Mouse (Mus musculus): ENCODE data around the gene Tmem41a. TPM values are rescaled to one million over a fixed set of nuclear protein-coding genes. Genes with fewer than 3 reads are reported as not detected.
"Not testable (repeated sequence)": the region's sequence is repeated elsewhere in the genome, so short reads cannot be mapped to it uniquely, and the experiment has no call there.

The Tmem41a gene
- polyA plus RNA-seq, 1 experiment: 19.3 TPM

DNA sequence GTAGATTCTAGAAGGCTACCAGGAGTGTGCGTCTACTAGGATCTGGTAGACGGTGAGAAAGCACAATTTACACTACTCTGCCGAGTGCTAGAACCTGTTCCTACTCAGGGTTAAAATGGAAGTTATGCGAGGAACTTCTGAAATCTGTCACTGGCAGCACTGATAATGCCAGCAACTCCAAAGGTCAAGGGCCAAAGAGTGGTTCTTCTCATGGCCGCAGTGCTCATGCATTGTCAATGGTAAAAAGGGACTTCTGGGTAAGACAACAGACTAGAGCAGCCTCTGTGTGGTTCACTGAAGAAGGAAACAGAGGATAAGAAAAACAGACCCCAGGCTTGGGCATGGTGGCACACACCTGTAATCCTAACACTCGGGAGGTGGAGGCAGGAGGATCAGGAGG, 23.2 kb upstream of the Tmem41a start:
- H3K4me3 ChIP-seq (ENCODE audit: control insufficient read depth, insufficient read depth, low read length): no peak overlapping the region
- H3K27ac ChIP-seq (ENCODE audit: control insufficient read depth, insufficient read depth, low read length): no peak overlapping the region
- H3K4me1 ChIP-seq (replicated peaks; ENCODE audit: control insufficient read depth, insufficient read depth, low read length): no peaks in the 10 kb centered on the region
- WGBS: 95% methylated on average over 6 of the region's 6 CpGs
- DNase-seq: no peak
- H3K36me3 ChIP-seq (ENCODE audit: control insufficient read depth, insufficient read depth, low read length): no peaks in the 10 kb centered on the region
- no peaks in the 10 kb centered on the region; the same call in 1 of the 2 replicates for H3K27me3 ChIP-seq (ENCODE audit: control insufficient read depth, insufficient read depth, low read length)
- TF ChIP-seq CTCF (IDR thresholded peaks at IDR 0.05; ENCODE audit: borderline replicate concordance, control insufficient read depth, extremely low read depth, insufficient read depth, low read length, poor library complexity): no peak
- no peak for TF ChIP-seq POLR2A (IDR thresholded peaks at IDR 0.05; ENCODE audit: control insufficient read depth, extremely low read depth, insufficient read depth, low read length, poor library complexity)

DNA sequence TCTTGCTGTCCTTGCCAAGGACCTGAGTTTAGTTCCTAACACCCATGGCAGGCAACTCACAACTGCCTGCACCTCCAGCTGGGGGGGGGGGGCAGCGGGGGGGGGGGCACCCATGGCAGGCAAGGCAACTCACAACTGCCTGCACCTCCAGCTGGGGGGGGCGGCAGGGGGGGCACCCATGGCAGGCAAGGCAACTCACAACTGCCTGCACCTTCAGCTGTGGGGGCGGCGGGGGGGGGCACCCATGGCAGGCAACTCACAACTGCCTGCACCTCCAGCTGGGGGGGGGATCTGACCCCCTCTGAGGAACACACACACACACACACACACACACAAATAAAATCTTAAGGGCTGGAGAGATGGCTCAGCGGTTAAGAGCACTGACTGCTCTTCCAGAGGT, 22.5 kb upstream of the Tmem41a start:
- WGBS: 80% methylated on average over 5 of the region's 5 CpGs
- Histone ChIP-seq H3K36me3 (ENCODE audit: control insufficient read depth, insufficient read depth, low read length) (no peaks in the 10 kb centered on the region), H3K27ac (ENCODE audit: control insufficient read depth, insufficient read depth, low read length) (no peak overlapping the region), H3K4me1 (replicated peaks; ENCODE audit: control insufficient read depth, insufficient read depth, low read length) (no peaks in the 10 kb centered on the region), H3K27me3 (ENCODE audit: control insufficient read depth, insufficient read depth, low read length) (no peaks in the 10 kb centered on the region), H3K4me3 (ENCODE audit: control insufficient read depth, insufficient read depth, low read length) (no peak overlapping the region)
- TF ChIP-seq POLR2A (IDR thresholded peaks at IDR 0.05; ENCODE audit: control insufficient read depth, extremely low read depth, insufficient read depth, low read length, poor library complexity): no peak
- TF ChIP-seq CTCF (IDR thresholded peaks at IDR 0.05; ENCODE audit: borderline replicate concordance, control insufficient read depth, extremely low read depth, insufficient read depth, low read length, poor library complexity): no peak
- no peak for DNase-seq

DNA sequence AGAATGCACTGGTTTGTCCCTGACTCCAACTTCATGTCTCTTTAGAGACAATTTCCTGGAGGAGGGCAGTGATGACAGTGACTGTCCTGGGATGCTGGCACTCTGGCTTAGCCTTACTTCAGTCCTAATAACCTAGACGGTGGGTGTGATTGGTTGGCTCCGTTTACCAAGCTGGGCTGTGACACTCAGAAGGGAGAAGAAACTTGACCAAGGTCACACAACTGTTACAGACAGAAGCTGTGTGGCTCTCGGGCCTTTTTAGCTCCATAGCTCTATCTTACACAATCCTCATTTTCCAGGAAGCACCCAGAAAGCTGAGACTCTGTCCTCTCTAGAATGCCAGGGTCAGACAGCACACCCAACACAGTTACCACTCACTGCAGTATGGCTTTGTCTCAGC, 18.2 kb upstream of the Tmem41a start:
- DNase-seq: no peak
- H3K27ac ChIP-seq (ENCODE audit: control insufficient read depth, insufficient read depth, low read length): no peak overlapping the region
- no peak overlapping the region for H3K4me3 ChIP-seq (ENCODE audit: control insufficient read depth, insufficient read depth, low read length)
- no peaks in the 10 kb centered on the region for H3K27me3 ChIP-seq (ENCODE audit: control insufficient read depth, insufficient read depth, low read length)
- no peaks in the 10 kb centered on the region for H3K36me3 ChIP-seq (ENCODE audit: control insufficient read depth, insufficient read depth, low read length)
- H3K4me1 ChIP-seq (replicated peaks; ENCODE audit: control insufficient read depth, insufficient read depth, low read length): no peaks in the 10 kb centered on the region
- TF ChIP-seq POLR2A (IDR thresholded peaks at IDR 0.05; ENCODE audit: control insufficient read depth, extremely low read depth, insufficient read depth, low read length, poor library complexity): no peak
- no peak for TF ChIP-seq CTCF (IDR thresholded peaks at IDR 0.05; ENCODE audit: borderline replicate concordance, control insufficient read depth, extremely low read depth, insufficient read depth, low read length, poor library complexity)
- 90% methylated on average over 3 of the region's 3 CpGs for WGBS

DNA sequence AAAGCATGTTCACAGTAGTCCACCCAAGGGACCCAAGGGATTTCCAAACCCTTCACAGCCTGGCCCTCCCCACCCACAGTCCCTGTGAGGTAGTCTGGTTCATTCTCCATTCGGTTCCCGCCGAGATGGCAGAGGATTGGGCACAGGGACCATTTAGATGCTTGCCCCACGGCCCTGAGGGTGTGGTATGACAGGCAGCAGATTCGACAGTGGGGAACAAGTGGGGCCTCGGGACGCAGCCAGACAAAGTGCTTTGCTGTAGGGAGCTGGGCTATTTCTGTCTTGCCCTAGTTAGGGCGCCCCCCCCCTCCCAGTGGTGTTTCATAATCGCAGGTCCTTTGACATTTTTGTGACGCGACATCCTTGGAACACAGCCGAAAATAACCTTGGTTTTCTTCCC, 8.2 kb upstream of the Tmem41a start:
- TF ChIP-seq POLR2A (IDR thresholded peaks at IDR 0.05; ENCODE audit: control insufficient read depth, extremely low read depth, insufficient read depth, low read length, poor library complexity) (no peak), CTCF (IDR thresholded peaks at IDR 0.05; ENCODE audit: borderline replicate concordance, control insufficient read depth, extremely low read depth, insufficient read depth, low read length, poor library complexity) (no peak)
- Histone ChIP-seq H3K4me1 (replicated peaks; ENCODE audit: control insufficient read depth, insufficient read depth, low read length) (no peaks in the 10 kb centered on the region), H3K27me3 (ENCODE audit: control insufficient read depth, insufficient read depth, low read length) (no peaks in the 10 kb centered on the region), H3K4me3 (ENCODE audit: control insufficient read depth, insufficient read depth, low read length) (no peak overlapping the region), H3K36me3 (ENCODE audit: control insufficient read depth, insufficient read depth, low read length) (no peaks in the 10 kb centered on the region), H3K27ac (ENCODE audit: control insufficient read depth, insufficient read depth, low read length) (no peak overlapping the region)
- no peak for DNase-seq
- 95% methylated on average over 12 of the region's 12 CpGs for WGBS

DNA sequence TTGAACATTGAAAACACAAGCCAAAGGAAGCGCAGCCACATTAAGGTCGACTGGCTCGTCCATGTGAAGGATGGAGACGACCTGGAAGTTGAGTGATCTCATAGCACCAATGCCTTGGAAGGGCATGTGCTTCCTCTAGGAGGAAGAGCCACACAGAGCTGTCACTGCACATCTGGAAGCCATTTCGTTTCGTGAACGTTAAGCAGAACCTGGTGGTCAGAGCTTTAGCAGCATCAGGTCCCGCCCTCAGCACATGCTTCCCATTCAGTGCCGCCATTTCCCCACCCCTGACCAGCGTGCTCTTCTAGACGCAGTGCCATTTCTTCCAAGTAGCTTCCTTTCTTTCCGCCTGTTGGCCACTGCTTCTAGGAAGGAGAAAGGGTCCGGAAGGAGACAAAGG, 18.9 kb downstream of the Tmem41a start:
- no peak for TF ChIP-seq CTCF (IDR thresholded peaks at IDR 0.05; ENCODE audit: borderline replicate concordance, control insufficient read depth, extremely low read depth, insufficient read depth, low read length, poor library complexity)
- TF ChIP-seq POLR2A (IDR thresholded peaks at IDR 0.05; ENCODE audit: control insufficient read depth, extremely low read depth, insufficient read depth, low read length, poor library complexity): no peak
- Histone ChIP-seq H3K27me3 (ENCODE audit: control insufficient read depth, insufficient read depth, low read length) (no peaks in the 10 kb centered on the region), H3K36me3 (ENCODE audit: control insufficient read depth, insufficient read depth, low read length) (peaks cover under 1% of the 10 kb centered on the region; the same call in 1 of the 2 replicates), H3K27ac (ENCODE audit: control insufficient read depth, insufficient read depth, low read length) (no peak overlapping the region), H3K4me1 (replicated peaks; ENCODE audit: control insufficient read depth, insufficient read depth, low read length) (no peaks in the 10 kb centered on the region), H3K4me3 (ENCODE audit: control insufficient read depth, insufficient read depth, low read length) (no peak overlapping the region)
- DNase-seq: no peak
- WGBS: 89% methylated on average over 13 of the region's 13 CpGs

DNA sequence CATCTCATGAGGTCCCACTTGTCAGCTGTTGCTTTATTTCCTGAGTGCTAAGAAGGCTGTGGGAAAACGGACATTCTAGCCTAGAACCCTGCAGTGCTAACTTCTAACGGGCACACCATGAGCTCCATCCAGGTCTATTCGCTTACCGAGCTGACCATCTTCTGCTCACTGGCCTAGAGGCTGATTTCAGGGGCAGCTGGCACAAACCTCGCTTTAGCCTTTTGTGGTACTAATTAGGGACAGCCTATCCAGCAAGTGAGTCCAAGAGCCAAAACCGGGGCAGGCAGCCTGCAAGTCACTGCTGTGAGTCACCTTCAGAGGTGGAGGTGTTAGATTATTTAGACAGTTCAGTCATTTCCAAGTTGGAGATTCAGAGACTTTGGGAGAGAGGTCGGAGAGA, 30.7 kb downstream of the Tmem41a start:
- no peak overlapping the region for H3K27ac ChIP-seq (ENCODE audit: control insufficient read depth, insufficient read depth, low read length)
- no peak overlapping the region for H3K4me3 ChIP-seq (ENCODE audit: control insufficient read depth, insufficient read depth, low read length)
- no peak for DNase-seq
- H3K27me3 ChIP-seq (ENCODE audit: control insufficient read depth, insufficient read depth, low read length): no peaks in the 10 kb centered on the region
- 94% methylated on average over 7 of the region's 7 CpGs for WGBS
- H3K36me3 ChIP-seq (ENCODE audit: control insufficient read depth, insufficient read depth, low read length): no peaks in the 10 kb centered on the region
- TF ChIP-seq CTCF (IDR thresholded peaks at IDR 0.05; ENCODE audit: borderline replicate concordance, control insufficient read depth, extremely low read depth, insufficient read depth, low read length, poor library complexity) (no peak), POLR2A (IDR thresholded peaks at IDR 0.05; ENCODE audit: control insufficient read depth, extremely low read depth, insufficient read depth, low read length, poor library complexity) (no peak)
- peaks cover 3% of the 10 kb centered on the region for H3K4me1 ChIP-seq (replicated peaks; ENCODE audit: control insufficient read depth, insufficient read depth, low read length)

DNA sequence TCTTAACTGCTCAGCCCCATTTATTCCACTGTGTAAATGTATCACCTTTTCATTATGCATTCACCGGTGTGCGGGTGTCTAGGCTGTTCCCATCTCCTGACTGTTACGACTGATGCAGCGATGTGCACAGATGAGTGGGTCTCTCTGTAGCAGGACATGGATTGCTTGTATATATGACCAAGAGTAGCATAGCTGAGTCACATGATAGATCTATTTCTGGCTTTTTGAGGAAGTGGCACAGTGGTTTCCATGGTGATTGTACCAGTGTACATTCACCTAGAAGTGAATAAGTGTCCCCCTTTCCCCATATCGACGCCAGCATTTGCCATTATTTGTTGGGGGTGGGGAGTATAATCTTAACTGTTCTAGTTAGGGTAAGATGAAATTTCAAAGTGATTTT, 34.0 kb downstream of the Tmem41a start:
- no peaks in the 10 kb centered on the region for H3K27me3 ChIP-seq (ENCODE audit: control insufficient read depth, insufficient read depth, low read length)
- TF ChIP-seq CTCF (IDR thresholded peaks at IDR 0.05; ENCODE audit: borderline replicate concordance, control insufficient read depth, extremely low read depth, insufficient read depth, low read length, poor library complexity): no peak
- TF ChIP-seq POLR2A (IDR thresholded peaks at IDR 0.05; ENCODE audit: control insufficient read depth, extremely low read depth, insufficient read depth, low read length, poor library complexity): no peak
- no peak for DNase-seq
- H3K27ac ChIP-seq (ENCODE audit: control insufficient read depth, insufficient read depth, low read length): no peak overlapping the region
- no peaks in the 10 kb centered on the region for H3K36me3 ChIP-seq (ENCODE audit: control insufficient read depth, insufficient read depth, low read length)
- 21% methylated on average over 6 of the region's 6 CpGs for WGBS
- no peak overlapping the region for H3K4me3 ChIP-seq (ENCODE audit: control insufficient read depth, insufficient read depth, low read length)
- peaks cover 3% of the 10 kb centered on the region for H3K4me1 ChIP-seq (replicated peaks; ENCODE audit: control insufficient read depth, insufficient read depth, low read length)

DNA sequence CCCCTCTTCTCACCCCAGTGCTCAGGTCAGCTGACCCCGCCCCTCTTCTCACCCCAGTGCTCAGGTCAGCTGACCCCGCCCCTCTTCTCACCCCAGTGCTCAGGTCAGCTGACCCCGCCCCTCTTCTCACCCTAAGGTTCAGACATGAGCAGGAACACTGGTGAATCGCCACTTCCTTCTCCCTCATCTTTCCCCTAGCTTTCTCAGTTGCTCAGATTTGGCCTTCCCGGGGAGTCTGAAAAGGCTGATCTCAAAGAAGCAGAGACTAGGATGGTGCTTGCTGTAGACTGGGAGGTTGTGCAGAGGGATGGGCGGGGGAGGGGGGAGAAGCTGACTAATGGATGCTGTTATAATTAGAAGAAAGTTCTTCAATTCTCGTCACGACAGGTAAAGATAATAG, 38.4 kb downstream of the Tmem41a start:
- 89% methylated on average over 7 of the region's 8 CpGs for whole genome bisulfite sequencing
- not testable (repeated sequence) for H3K4me1 ChIP-seq (replicated peaks; ENCODE audit: control insufficient read depth, insufficient read depth, low read length); DNase-seq; H3K4me3 ChIP-seq (ENCODE audit: control insufficient read depth, insufficient read depth, low read length); H3K36me3 ChIP-seq (ENCODE audit: control insufficient read depth, insufficient read depth, low read length); H3K27me3 ChIP-seq (ENCODE audit: control insufficient read depth, insufficient read depth, low read length); H3K27ac ChIP-seq (ENCODE audit: control insufficient read depth, insufficient read depth, low read length)
